ENCODE assay signal across 16 mouse cellular contexts in the genomic region with DNA sequence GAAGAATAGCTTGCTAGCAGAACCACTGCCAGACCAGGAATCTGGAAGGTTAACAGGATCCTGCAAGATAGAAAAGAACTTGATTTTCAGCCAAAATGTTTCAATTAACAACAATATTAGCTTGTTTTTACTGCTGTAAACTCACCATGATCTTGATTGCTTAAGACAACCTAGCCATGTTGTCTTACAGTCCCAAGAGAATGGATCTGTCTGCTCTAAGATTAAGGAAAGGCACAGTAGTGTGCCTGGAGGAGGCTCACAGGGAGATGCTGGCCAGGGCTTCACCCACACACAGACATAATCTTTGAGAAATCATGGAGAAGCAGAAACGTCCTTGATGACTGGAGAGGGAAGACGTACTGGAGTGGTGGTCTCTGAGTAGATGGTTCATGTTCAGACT.
A peak's percentile ranks its signal among the peaks of the same experiment; 100 is the strongest.
DNase-seq lines count a peak whose midpoint lies in the region; ATAC-seq lines count a peak whose summit lies in the region.
"Had no signal": no experiment of that assay in that cellular context is flagged by ENCODE, and none has a peak within 500 bp of the region (broad histone marks: within the 10 kb centered on the region; RNA-seq: fewer than 3 reads in every experiment).

No protein-coding gene starts in this region.

- no peak for DNase-seq in frontal cortex, postnatal 36 days (ENCODE audit: low spot score in 2 of 2)
- peak; percentile 16 for DNase-seq in NIH3T3 (ENCODE audit: low read depth)
- peak; percentile 52 for DNase-seq in gonadal fat pad, adult 2 months (ENCODE audit: low read depth)
- DNase-seq in gastrocnemius, postnatal 36 days, result no peak
- DNase-seq in spleen, postnatal 10 days (ENCODE audit: low spot score in 2 of 2), result no peak
- DNase-seq: adrenal gland, adult 2 months; cerebellum, adult 11-12 months; cerebellum, adult 8-10 months; cerebellum, postnatal 36 days; embryo, embryonic 11 days; forebrain, postnatal 0 days; gastrocnemius, postnatal 10 days; kidney, adult 8-10 months had no signal

- intact Hi-C loops in gastrocnemius, postnatal 36 days (cut with DNase I), result no loop called here

- ATAC-seq in frontal cortex, adult (ENCODE audit: low TSS enrichment), result peak; percentile 55
- ATAC-seq: activated CD4-positive, CD25-positive, alpha-beta regulatory T cell, adult 4 months; forebrain, embryonic 13.5 days; forebrain, postnatal 0 days had no signal

Comparison
In these comparisons a context has a peak if more than half of its experiments do, and no peak if none do; other contexts are left out.
1. DNase-seq: peak in NIH3T3 (single experiment) and gonadal fat pad, adult 2 months (single experiment); none in frontal cortex, postnatal 36 days (0 of 2), gastrocnemius, postnatal 36 days (0 of 2) and spleen, postnatal 10 days (0 of 2).